ENCODE assay signal across 9 mouse cellular contexts in the genomic region with DNA sequence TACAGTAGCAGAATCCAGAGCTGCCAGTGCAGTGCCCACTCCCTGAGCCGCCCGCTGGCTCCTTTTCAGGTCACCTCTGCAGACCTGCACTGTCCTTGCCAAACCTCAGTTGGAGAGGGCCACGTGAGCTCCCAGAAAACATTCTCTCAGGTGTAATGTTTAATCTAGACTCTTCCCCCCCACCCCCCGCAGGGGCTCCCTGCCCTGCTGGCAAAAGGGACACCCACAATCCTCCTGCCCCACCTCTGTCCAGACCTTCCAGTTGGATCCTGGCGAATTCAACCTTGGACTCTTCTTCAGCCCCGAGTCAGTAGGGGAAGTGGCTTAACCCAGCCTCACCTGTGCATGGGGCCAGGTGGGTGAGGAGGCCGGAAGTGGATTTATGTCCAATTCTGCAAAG. TPM values are rescaled to one million over a fixed set of nuclear protein-coding genes. Genes with fewer than 3 reads are reported as not detected.
DNase-seq lines count a peak whose midpoint lies in the region; ATAC-seq and TF ChIP-seq lines count a peak whose summit lies in the region.
"Had no signal": no experiment of that assay in that cellular context is flagged by ENCODE, and none has a peak within 500 bp of the region (broad histone marks: within the 10 kb centered on the region; RNA-seq: fewer than 3 reads in every experiment).

No protein-coding gene starts in this region.

- H3K27me3 ChIP-seq in midbrain, embryonic 10.5 days (ENCODE audit: low read depth, poor library complexity, severe bottlenecking): peaks cover 17% of the 10 kb centered on the region
- H3K27me3 ChIP-seq in midbrain, postnatal 0 days (ENCODE audit: insufficient read depth, low read length): no peaks in the 10 kb centered on the region
- H3K27me3 ChIP-seq in kidney, embryonic 14.5 days (ENCODE audit: control insufficient read depth, insufficient read depth, low read length): no peaks in the 10 kb centered on the region
- peaks cover 20% of the 10 kb centered on the region for H3K27me3 ChIP-seq in liver, postnatal 0 days (ENCODE audit: insufficient read depth, low read length)
- H3K27me3 ChIP-seq in stomach, embryonic 15.5 days (replicated peaks): no peaks in the 10 kb centered on the region

- no peak overlapping the region for H3K9ac ChIP-seq in midbrain, postnatal 0 days (replicated peaks; ENCODE audit: low read length, poor library complexity, severe bottlenecking)
- H3K9ac ChIP-seq in kidney, embryonic 14.5 days (ENCODE audit: low read depth, low read length): no peak overlapping the region
- H3K9ac ChIP-seq in liver, postnatal 0 days (replicated peaks): no peak overlapping the region
- no peak overlapping the region for H3K9ac ChIP-seq in stomach, embryonic 15.5 days

- H3K4me1 ChIP-seq in midbrain, embryonic 10.5 days: peaks cover 22% of the 10 kb centered on the region
- peaks cover 14% of the 10 kb centered on the region; the same call in 1 of the 2 replicates for H3K4me1 ChIP-seq in midbrain, postnatal 0 days (ENCODE audit: insufficient read depth, low read length)
- H3K4me1 ChIP-seq in kidney, embryonic 14.5 days (ENCODE audit: control insufficient read depth, insufficient read depth, low read length): peaks cover 7% of the 10 kb centered on the region; the same call in 1 of the 2 replicates
- no peaks in the 10 kb centered on the region; the same call in 1 of the 2 replicates for H3K4me1 ChIP-seq in liver, postnatal 0 days (ENCODE audit: insufficient read depth)
- peaks cover 14% of the 10 kb centered on the region; the same call in 1 of the 2 replicates for H3K4me1 ChIP-seq in stomach, embryonic 15.5 days

- no peaks in the 10 kb centered on the region for H3K9me3 ChIP-seq in midbrain, embryonic 10.5 days (replicated peaks)
- H3K9me3 ChIP-seq in midbrain, postnatal 0 days (ENCODE audit: low read length): no peaks in the 10 kb centered on the region
- H3K9me3 ChIP-seq in kidney, embryonic 14.5 days (ENCODE audit: control insufficient read depth, low read length): no peaks in the 10 kb centered on the region
- H3K9me3 ChIP-seq in liver, postnatal 0 days (ENCODE audit: low read length): no peaks in the 10 kb centered on the region
- H3K9me3 ChIP-seq in stomach, embryonic 15.5 days: no peaks in the 10 kb centered on the region

- H3K4me2 ChIP-seq in midbrain, postnatal 0 days (ENCODE audit: low read depth, low read length, poor library complexity, severe bottlenecking): no peak overlapping the region
- peak overlapping the region; percentile 97 for H3K4me2 ChIP-seq in kidney, embryonic 14.5 days (replicated peaks; ENCODE audit: low read depth, low read length)
- H3K4me2 ChIP-seq in liver, postnatal 0 days (ENCODE audit: low read depth, low read length): peak overlapping the region; percentile 76
- peak overlapping the region; percentile 95 for H3K4me2 ChIP-seq in stomach, embryonic 15.5 days

- TF ChIP-seq EP300 in liver, postnatal 0 days (IDR thresholded peaks at IDR 0.05; ENCODE audit: low read depth): peak; percentile 46; the same call in 1 of the 2 replicates

- 79% methylated on average over 7 of the region's 7 CpGs for WGBS in midbrain, embryonic 10.5 days
- WGBS in midbrain, postnatal 0 days: 86% methylated on average over 7 of the region's 7 CpGs
- WGBS in kidney, embryonic 14.5 days: 73% methylated on average over 7 of the region's 7 CpGs
- WGBS in liver, postnatal 0 days (ENCODE audit: insufficient replicate concordance): 56% methylated on average over 7 of the region's 7 CpGs
- 67% methylated on average over 7 of the region's 7 CpGs for WGBS in stomach, embryonic 15.5 days

- H3K27ac ChIP-seq in midbrain, embryonic 10.5 days (replicated peaks): no peak overlapping the region
- H3K27ac ChIP-seq in midbrain, postnatal 0 days (ENCODE audit: low read depth, low read length): no peak overlapping the region
- no peak overlapping the region for H3K27ac ChIP-seq in kidney, embryonic 14.5 days (ENCODE audit: low read depth, low read length)
- peak overlapping the region; percentile 76 for H3K27ac ChIP-seq in liver, postnatal 0 days (ENCODE audit: low read depth)
- H3K27ac ChIP-seq in stomach, embryonic 15.5 days: no peak overlapping the region

- no peak for DNase-seq in midbrain, embryonic 10.5 days (ENCODE audit: low spot score)
- DNase-seq in midbrain, postnatal 0 days (ENCODE audit: low spot score): no peak
- DNase-seq in liver, postnatal 0 days: peak; percentile 70
- no peak for DNase-seq in adrenal gland, adult 2 months
- no peak for DNase-seq in thymus, postnatal 14 days
- DNase-seq in cerebellum, postnatal 36 days: no peak
- DNase-seq: thymus, postnatal 36 days had no signal

- peak overlapping the region; percentile 85; the same call in 1 of the 2 replicates for H3K4me3 ChIP-seq in midbrain, embryonic 10.5 days
- no peak overlapping the region for H3K4me3 ChIP-seq in midbrain, postnatal 0 days (ENCODE audit: low read depth, low read length)
- H3K4me3 ChIP-seq in kidney, embryonic 14.5 days (ENCODE audit: low read length): peak overlapping the region; percentile 83; the same call in 1 of the 2 replicates
- no peak overlapping the region; the same call in 1 of the 2 replicates for H3K4me3 ChIP-seq in liver, postnatal 0 days (ENCODE audit: low read depth, low read length)
- H3K4me3 ChIP-seq in stomach, embryonic 15.5 days (replicated peaks): no peak overlapping the region; the same call in 1 of the 2 replicates

- H3K36me3 ChIP-seq in midbrain, embryonic 10.5 days: no peaks in the 10 kb centered on the region
- H3K36me3 ChIP-seq in midbrain, postnatal 0 days (ENCODE audit: insufficient read depth, low read length): no peaks in the 10 kb centered on the region
- H3K36me3 ChIP-seq in kidney, embryonic 14.5 days (ENCODE audit: control insufficient read depth, insufficient read depth, low read length): no peaks in the 10 kb centered on the region
- H3K36me3 ChIP-seq in liver, postnatal 0 days (replicated peaks; ENCODE audit: insufficient read depth, low read length): no peaks in the 10 kb centered on the region
- no peaks in the 10 kb centered on the region for H3K36me3 ChIP-seq in stomach, embryonic 15.5 days

- TF ChIP-seq CTCF in midbrain, postnatal 0 days (IDR thresholded peaks at IDR 0.05): no peak
- TF ChIP-seq CTCF in liver, postnatal 0 days (IDR thresholded peaks at IDR 0.05; ENCODE audit: low read depth): no peak

- ATAC-seq in midbrain, postnatal 0 days (ENCODE audit: low FRiP score): no peak
- ATAC-seq in kidney, embryonic 14.5 days (ENCODE audit: low FRiP score, low TSS enrichment): peak; percentile 33; the same call in 1 of the 2 replicates
- ATAC-seq in liver, postnatal 0 days: peak; percentile 91
- ATAC-seq in stomach, embryonic 15.5 days (ENCODE audit: insufficient read depth, low FRiP score, low read depth): peak; percentile 29; the same call in 1 of the 2 replicates

RNA-seq across cellular contexts. Expression of gene Clmn, which starts 1.2 kb away (rescaled TPM):
- 1.7 and 1.9 TPM in 2 replicates for polyA plus RNA-seq in midbrain, embryonic 10.5 days (2016; fragmentation: Nextera tagmentation; extraction: Ambion mirVana)
- 2.2 and 3.1 TPM in 2 replicates for total RNA-seq in midbrain, postnatal 0 days (2014; rRNA removed)
- 1.4 and 2.4 TPM in 2 replicates for polyA plus RNA-seq in midbrain, postnatal 0 days (2015; fragmentation: Nextera tagmentation; extraction: Ambion mirVana)
- polyA plus RNA-seq in kidney, embryonic 14.5 days (2014; fragmentation: Nextera tagmentation; extraction: Ambion mirVana): 3.3 and 5.3 TPM in 2 replicates
- 1.9 and 2.5 TPM in 2 replicates for polyA plus RNA-seq in liver, postnatal 0 days (2015; fragmentation: Nextera tagmentation; extraction: Ambion mirVana)
- polyA plus RNA-seq in stomach, embryonic 15.5 days (2015; fragmentation: Nextera tagmentation; extraction: Ambion mirVana): 4.2 and 4.5 TPM in 2 replicates
- total RNA-seq in adrenal gland, adult 2 months (2021): 10 to 100 TPM in 1 of 2 experiments, 1 to 10 TPM in 1; 9.3 to 13.1 TPM
- polyA plus RNA-seq in adrenal gland, adult 2 months (2012; rRNA removed): 1.4 and 1.5 TPM in 2 replicates

Comparison
In these comparisons a context has a peak if more than half of its experiments do, and no peak if none do; other contexts are left out.
1. H3K4me3 ChIP-seq: peak in midbrain, embryonic 10.5 days (single experiment) and kidney, embryonic 14.5 days (single experiment); none in midbrain, postnatal 0 days (single experiment), liver, postnatal 0 days (single experiment) and stomach, embryonic 15.5 days (single experiment).